8 mouse cellular contexts compared by ENCODE assay signal in the genomic region with DNA sequence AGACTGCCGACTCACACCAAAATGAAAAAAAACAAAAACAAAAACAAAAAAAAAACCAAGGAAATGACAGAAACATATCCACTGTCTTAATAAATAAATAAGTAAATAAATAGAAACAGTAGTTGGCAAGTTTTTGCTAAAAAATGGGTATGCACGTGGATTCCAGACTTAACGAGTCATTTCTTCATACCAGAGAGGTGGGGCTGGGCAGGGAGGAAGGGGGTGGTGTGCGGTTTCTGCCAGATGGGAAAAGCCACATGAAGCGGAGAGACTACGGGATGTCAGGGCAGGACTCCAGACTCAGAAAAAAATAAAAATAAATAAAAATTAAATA. TPM values are rescaled to one million over a fixed set of nuclear protein-coding genes. Genes with fewer than 3 reads are reported as not detected.
DNase-seq lines count a peak whose midpoint lies in the region; ATAC-seq and TF ChIP-seq lines count a peak whose summit lies in the region.

No protein-coding gene starts in this region.

- no peaks in the 10 kb centered on the region for H3K36me3 ChIP-seq in forebrain, embryonic 13.5 days (ENCODE audit: poor library complexity, severe bottlenecking)
- no peaks in the 10 kb centered on the region for H3K36me3 ChIP-seq in kidney, embryonic 15.5 days
- no peaks in the 10 kb centered on the region for H3K36me3 ChIP-seq in stomach, postnatal 0 days (ENCODE audit: control insufficient read depth, insufficient read depth, low read length)

- WGBS in forebrain, embryonic 13.5 days: 3% methylated on average over 6 of the region's 6 CpGs
- WGBS in kidney, embryonic 15.5 days: 2% methylated on average over 6 of the region's 6 CpGs
- 11% methylated on average over 6 of the region's 6 CpGs for WGBS in stomach, postnatal 0 days

- no peak for TF ChIP-seq EP300 in stomach, postnatal 0 days (optimal IDR thresholded peaks at IDR 0.05)

- peak; percentile 45 to 47 for DNase-seq in heart, adult 9 months (ENCODE audit: low spot score in 2 of 2)
- DNase-seq in heart, postnatal 14 days: no peak
- peak; percentile 64 for DNase-seq in MN1 (ENCODE audit: low spot score)
- DNase-seq in lung, postnatal 14 days: peak; percentile 46
- no peak for DNase-seq in stomach, postnatal 0 days (ENCODE audit: low spot score)
- no peak for DNase-seq in ovary, postnatal 14 days (ENCODE audit: low spot score)

- no peaks in the 10 kb centered on the region for H3K9me3 ChIP-seq in forebrain, embryonic 13.5 days (replicated peaks)
- no peaks in the 10 kb centered on the region for H3K9me3 ChIP-seq in kidney, embryonic 15.5 days (replicated peaks)
- no peaks in the 10 kb centered on the region for H3K9me3 ChIP-seq in stomach, postnatal 0 days (ENCODE audit: control insufficient read depth, low read length)

- ATAC-seq in forebrain, embryonic 13.5 days: peak; percentile 63
- peak; percentile 30; the same call in 1 of the 2 replicates for ATAC-seq in kidney, embryonic 15.5 days (replicated peaks; ENCODE audit: low FRiP score)
- no peak; the same call in 1 of the 2 replicates for ATAC-seq in stomach, postnatal 0 days (ENCODE audit: low FRiP score, low TSS enrichment)

- TF ChIP-seq CTCF in stomach, postnatal 0 days (IDR thresholded peaks at IDR 0.05; ENCODE audit: low read depth): no peak

- H3K27me3 ChIP-seq in forebrain, embryonic 13.5 days: no peaks in the 10 kb centered on the region
- no peaks in the 10 kb centered on the region for H3K27me3 ChIP-seq in kidney, embryonic 15.5 days
- no peaks in the 10 kb centered on the region for H3K27me3 ChIP-seq in stomach, postnatal 0 days (ENCODE audit: control insufficient read depth, insufficient read depth, low read length)

- intact Hi-C loops in heart, postnatal 14 days (cut with DNase I): loop anchor here (2.0 to 5.0 kb wide), 2 partner anchors 16 to 41 kb away; no protein-coding TSS in a partner anchor

- H3K4me3 ChIP-seq in forebrain, embryonic 13.5 days: peak overlapping the region; percentile 92
- peak overlapping the region; percentile 97 for H3K4me3 ChIP-seq in kidney, embryonic 15.5 days (replicated peaks)
- H3K4me3 ChIP-seq in stomach, postnatal 0 days (ENCODE audit: low read depth, low read length): peak overlapping the region; percentile 97

- H3K27ac ChIP-seq in forebrain, embryonic 13.5 days: peak overlapping the region; percentile 99
- H3K27ac ChIP-seq in kidney, embryonic 15.5 days: peak overlapping the region; percentile 91; the same call in 1 of the 2 replicates
- H3K27ac ChIP-seq in stomach, postnatal 0 days (replicated peaks): peak overlapping the region; percentile 97

- peak overlapping the region; percentile 100 for H3K9ac ChIP-seq in forebrain, embryonic 13.5 days
- H3K9ac ChIP-seq in kidney, embryonic 15.5 days: peak overlapping the region; percentile 91
- peak overlapping the region; percentile 97; the same call in 1 of the 2 replicates for H3K9ac ChIP-seq in stomach, postnatal 0 days (ENCODE audit: low read length)

- peaks cover 44% of the 10 kb centered on the region for H3K4me1 ChIP-seq in forebrain, embryonic 13.5 days
- H3K4me1 ChIP-seq in kidney, embryonic 15.5 days: peaks cover 33% of the 10 kb centered on the region
- H3K4me1 ChIP-seq in stomach, postnatal 0 days (replicated peaks; ENCODE audit: control insufficient read depth, insufficient read depth): peaks cover 3% of the 10 kb centered on the region

- H3K4me2 ChIP-seq in forebrain, embryonic 13.5 days: peak overlapping the region; percentile 65
- peak overlapping the region; percentile 90 for H3K4me2 ChIP-seq in kidney, embryonic 15.5 days
- peak overlapping the region; percentile 66 for H3K4me2 ChIP-seq in stomach, postnatal 0 days (replicated peaks; ENCODE audit: low read depth)

RNA-seq across cellular contexts. Expression of gene Clip1, which starts 1.4 kb away (rescaled TPM):
- total RNA-seq in heart, postnatal 14 days (2021): 100 to 1,000 TPM; 118 to 125 TPM
- polyA plus RNA-seq in forebrain, embryonic 13.5 days (2015; fragmentation: Nextera tagmentation; extraction: Ambion mirVana): 65.5 and 78.3 TPM in 2 replicates
- 34.0 and 34.1 TPM in 2 replicates for polyA plus RNA-seq in kidney, embryonic 15.5 days (2015; fragmentation: Nextera tagmentation; extraction: Ambion mirVana)
- 36.1 and 41.4 TPM in 2 replicates for polyA plus RNA-seq in stomach, postnatal 0 days (2015; fragmentation: Nextera tagmentation; extraction: Ambion mirVana)

RNA-seq across cellular contexts. Expression of gene Zcchc8, which starts 37.9 kb away (rescaled TPM):
- 10 to 100 TPM; 30.9 to 35.7 TPM for total RNA-seq in heart, postnatal 14 days (2021)
- 85.1 and 97.4 TPM in 2 replicates for polyA plus RNA-seq in forebrain, embryonic 13.5 days (2015; fragmentation: Nextera tagmentation; extraction: Ambion mirVana)
- polyA plus RNA-seq in kidney, embryonic 15.5 days (2015; fragmentation: Nextera tagmentation; extraction: Ambion mirVana): 82.7 and 83.5 TPM in 2 replicates
- 26.1 and 27.3 TPM in 2 replicates for polyA plus RNA-seq in stomach, postnatal 0 days (2015; fragmentation: Nextera tagmentation; extraction: Ambion mirVana)

Comparison
In these comparisons a context has a peak if more than half of its experiments do, and no peak if none do; other contexts are left out.
1. DNase-seq: peak in heart, adult 9 months (2 of 2), MN1 (single experiment) and lung, postnatal 14 days (single experiment); none in heart, postnatal 14 days (0 of 2), stomach, postnatal 0 days (single experiment) and ovary, postnatal 14 days (single experiment).
2. Peak in every context shown above with its lines, with median percentiles within 50 percentile points of each other: H3K27ac ChIP-seq, H3K4me2 ChIP-seq, H3K4me3 ChIP-seq and H3K9ac ChIP-seq.